21 mouse cellular contexts compared by ENCODE assay signal in genomic region chr14:23911108-23911629, GRCm38 (mm10).
DNase-seq lines count a peak whose midpoint lies in the region; ATAC-seq and TF ChIP-seq lines count a peak whose summit lies in the region.
"Had no signal": no experiment of that assay in that cellular context is flagged by ENCODE, and none has a peak within 500 bp of the region (broad histone marks: within the 10 kb centered on the region; RNA-seq: fewer than 3 reads in every experiment).

No protein-coding gene starts in this region.

- H3K9me3 ChIP-seq in hindbrain, postnatal 0 days (ENCODE audit: low read length), result no peaks in the 10 kb centered on the region
- H3K9me3 ChIP-seq: embryonic facial prominence, embryonic 10.5 days; heart, embryonic 12.5 days; limb, embryonic 15.5 days; midbrain, embryonic 13.5 days had no signal

- TF ChIP-seq CTCF in hindbrain, postnatal 0 days (IDR thresholded peaks at IDR 0.05; ENCODE audit: low read depth), result no peak

- no peak overlapping the region for H3K4me3 ChIP-seq in hindbrain, postnatal 0 days (ENCODE audit: low read length)
- H3K4me3 ChIP-seq: embryonic facial prominence, embryonic 10.5 days; erythroblast, embryonic 14.5 days; heart, embryonic 12.5 days; limb, embryonic 15.5 days; midbrain, embryonic 13.5 days; myocyte had no signal

- no peak overlapping the region for H3K9ac ChIP-seq in hindbrain, postnatal 0 days (replicated peaks; ENCODE audit: low read length)
- H3K9ac ChIP-seq: heart, embryonic 12.5 days; limb, embryonic 15.5 days; lung, embryonic 14.5 days; midbrain, embryonic 13.5 days had no signal

- WGBS in hindbrain, postnatal 0 days, result 59% methylated on average over 1 of the region's 1 CpGs

- H3K27ac ChIP-seq in hindbrain, postnatal 0 days, result no peak overlapping the region
- H3K27ac ChIP-seq: embryonic facial prominence, embryonic 10.5 days; limb, embryonic 15.5 days; midbrain, embryonic 13.5 days had no signal

- ATAC-seq in frontal cortex, adult (ENCODE audit: low TSS enrichment), result peak; percentile 80
- ATAC-seq in hindbrain, postnatal 0 days, result no peak
- ATAC-seq: forebrain, embryonic 16.5 days; midbrain, embryonic 13.5 days had no signal

- H3K4me2 ChIP-seq in hindbrain, postnatal 0 days (ENCODE audit: low read depth, low read length), result no peak overlapping the region
- H3K4me2 ChIP-seq: heart, embryonic 12.5 days; limb, embryonic 15.5 days; lung, embryonic 14.5 days; midbrain, embryonic 13.5 days had no signal

- intact Hi-C loops in left cerebral cortex, postnatal 10 days (cut with DNase I), result no loop called here
- intact Hi-C loops in left cerebral cortex, postnatal 25 days (cut with DNase I), result no loop called here

- H3K27me3 ChIP-seq in hindbrain, postnatal 0 days (ENCODE audit: insufficient read depth, low read length), result no peaks in the 10 kb centered on the region
- H3K27me3 ChIP-seq: heart, embryonic 12.5 days; limb, embryonic 15.5 days; midbrain, embryonic 13.5 days had no signal

- H3K36me3 ChIP-seq in hindbrain, postnatal 0 days (ENCODE audit: insufficient read depth, low read length), result no peaks in the 10 kb centered on the region
- H3K36me3 ChIP-seq: embryonic facial prominence, embryonic 10.5 days; heart, embryonic 12.5 days; limb, embryonic 15.5 days; midbrain, embryonic 13.5 days had no signal

- no peaks in the 10 kb centered on the region; the same call in 1 of the 2 replicates for H3K4me1 ChIP-seq in hindbrain, postnatal 0 days (ENCODE audit: insufficient read depth, low read length)

- no peak for DNase-seq in frontal cortex, postnatal 25 days (ENCODE audit: low spot score in 2 of 2)
- DNase-seq in left cerebral cortex, adult 18-20 months (ENCODE audit: low spot score in 2 of 2), result peak; percentile 41 to 52
- DNase-seq in left cerebral cortex, postnatal 10 days (ENCODE audit: extremely low spot score in 1 of 2, low spot score in 2 of 2), result no peak
- DNase-seq in adrenal gland, postnatal 10 days, result peak; percentile 63
- peak; percentile 48 to 84 for DNase-seq in left cerebral cortex, postnatal 25 days (ENCODE audit: low spot score in 2 of 2)
- no peak for DNase-seq in hindbrain, postnatal 0 days (ENCODE audit: low spot score)
- DNase-seq in thymus, adult 18-20 months, result no peak
- DNase-seq: cerebellum, postnatal 14 days; gastrocnemius, postnatal 36 days; heart, postnatal 36 days; kidney, adult 9 months; kidney, postnatal 4 days; lung, embryonic 14.5 days had no signal

Comparison
In these comparisons a context has a peak if more than half of its experiments do, and no peak if none do; other contexts are left out.
1. DNase-seq: peak in left cerebral cortex, adult 18-20 months (2 of 2), adrenal gland, postnatal 10 days (single experiment) and left cerebral cortex, postnatal 25 days (2 of 2); none in frontal cortex, postnatal 25 days (0 of 2), left cerebral cortex, postnatal 10 days (0 of 2), hindbrain, postnatal 0 days (single experiment) and thymus, adult 18-20 months (0 of 2).